Mouse (Mus musculus) WW6 (cell line): ENCODE measurements around the gene Ppp1r32.

ENCODE experiments used
- DNase-seq: peaks from one replicate; pipeline ENCODE4 v3.0.0-alpha.2; 2013; ENCODE audit warnings: low read depth, low spot score

Gene Ppp1r32

GRCm38 (mm10) chr19:10425484-10426270 is 57.1 kb downstream of the Ppp1r32 start:
- DNase-seq: no peak

- no peak for DNase-seq
Measured at GRCm38 (mm10) chr19:10424751-10425150, 58.0 kb downstream of the Ppp1r32 start.
